Mouse (Mus musculus): ENCODE data around the gene B3glct.

The B3glct gene

DNA sequence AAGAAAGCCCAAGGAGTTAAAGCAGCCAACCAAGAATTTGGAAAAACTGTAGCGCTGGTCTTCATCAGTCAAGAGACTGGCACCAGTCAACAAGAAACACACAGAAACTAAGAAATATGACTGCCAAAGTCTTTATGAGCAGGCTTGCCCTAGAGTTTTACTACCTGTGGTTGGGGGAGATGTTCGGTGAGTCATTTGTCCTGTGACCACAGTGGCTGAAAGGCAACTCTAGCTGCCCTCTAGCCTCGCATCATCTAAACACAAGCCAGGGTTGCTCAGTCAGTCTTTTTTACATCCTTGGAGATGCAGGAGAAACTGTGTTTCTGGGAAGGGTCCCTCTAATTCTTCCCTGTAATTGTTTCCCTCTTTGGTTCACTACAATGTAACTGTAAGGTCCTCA, 834 bp upstream of the B3glct start:
- DNase-seq, result no peak

DNA sequence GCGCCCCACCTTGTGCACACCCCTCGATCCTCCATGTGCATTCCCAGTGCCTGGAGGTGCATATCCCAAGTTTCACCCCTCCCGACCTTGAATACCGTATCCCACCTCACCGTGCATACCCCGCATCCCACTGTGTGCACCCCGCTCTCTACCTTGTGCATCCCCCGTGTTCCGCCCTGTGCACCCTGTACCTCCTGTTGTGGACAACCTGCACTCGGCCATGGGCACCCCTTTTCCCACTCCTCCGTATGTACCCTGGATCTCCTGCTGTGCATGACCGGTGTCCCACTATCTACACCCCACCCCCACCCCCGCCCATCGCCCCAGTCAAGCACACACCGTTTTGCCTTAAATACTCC, 939 bp downstream of the B3glct start:
- DNase-seq, result no peak

DNA sequence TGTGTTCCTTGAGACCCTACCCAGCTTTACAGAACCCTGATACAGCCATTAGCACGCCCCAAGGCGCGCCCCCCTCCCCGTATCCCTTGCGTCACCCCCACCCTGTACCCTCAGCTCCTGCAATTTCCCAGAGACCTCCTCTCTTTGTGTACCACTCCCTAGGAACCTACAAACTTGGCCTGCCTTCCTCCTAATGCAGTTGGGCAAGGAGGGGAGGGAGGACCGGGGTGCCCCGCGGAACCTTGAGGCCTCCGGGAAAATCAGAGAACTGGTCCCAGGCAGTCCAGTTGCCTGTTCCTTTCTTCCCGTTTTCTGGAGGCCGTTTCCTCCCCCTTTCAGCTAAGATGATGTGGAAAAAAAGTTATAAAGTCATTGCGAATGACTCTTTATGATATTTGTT, 1.3 kb downstream of the B3glct start:
- peak; percentile 9 for DNase-seq

DNA sequence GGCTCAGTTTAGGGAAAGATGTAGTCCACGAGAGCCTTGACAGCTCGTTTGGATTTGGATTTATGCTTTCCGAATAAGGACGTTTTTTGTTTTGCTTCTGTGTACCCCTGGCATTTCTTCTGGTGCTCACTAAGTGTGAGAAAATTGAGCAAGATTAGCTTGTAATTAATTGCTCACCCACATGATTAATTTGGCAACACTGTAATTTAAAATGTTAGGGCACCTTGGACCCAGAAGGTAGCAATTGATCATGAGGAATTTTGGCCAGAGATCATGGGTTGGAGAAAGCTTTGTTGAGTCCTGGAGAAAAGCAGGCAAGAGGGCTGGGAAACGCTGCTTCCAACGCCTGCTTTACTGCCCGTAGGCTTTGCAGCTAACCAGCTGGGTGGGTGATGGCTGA, 1.9 kb downstream of the B3glct start:
- no peak for DNase-seq

DNA sequence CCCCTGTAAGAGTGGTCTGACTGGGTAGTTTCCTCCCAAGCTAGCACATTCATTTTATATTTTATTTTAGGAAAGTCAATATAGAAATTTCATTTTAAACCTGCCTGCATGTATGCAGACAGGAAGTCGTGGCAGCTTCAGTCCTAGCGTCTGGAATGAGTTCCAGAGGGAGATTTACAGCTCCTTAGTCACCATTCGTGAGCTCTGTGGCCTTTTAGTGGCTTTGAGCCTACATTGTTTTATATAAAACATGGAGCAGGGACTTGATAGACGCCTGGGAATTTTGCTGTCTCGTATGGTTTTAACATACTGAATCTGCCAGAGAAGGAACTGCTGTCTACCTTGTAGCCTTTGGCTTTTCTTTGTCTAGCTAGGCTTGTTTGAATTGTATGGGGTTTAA, 2.9 kb downstream of the B3glct start:
- DNase-seq, result no peak

DNA sequence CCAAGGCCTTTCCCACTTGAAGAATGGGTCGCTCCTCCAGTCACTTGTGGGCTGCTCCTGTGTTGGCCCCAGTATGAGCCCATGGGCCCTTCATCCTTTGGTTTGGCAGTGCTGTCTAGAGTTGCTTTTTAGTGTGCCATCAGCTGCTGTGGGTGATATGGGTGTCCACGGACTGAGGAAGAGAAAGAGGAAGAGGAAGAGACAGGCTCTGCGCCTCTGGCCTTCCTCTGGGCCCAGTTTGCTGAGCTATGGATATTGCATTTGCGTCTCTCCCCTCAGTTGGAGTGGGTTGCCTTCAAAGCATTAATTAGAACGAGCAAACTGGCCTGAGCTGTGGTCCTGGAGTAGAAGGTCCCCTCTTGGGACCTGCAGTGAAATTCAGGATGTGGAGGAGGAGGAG, 11.8 kb downstream of the B3glct start:
- no peak for DNase-seq

DNA sequence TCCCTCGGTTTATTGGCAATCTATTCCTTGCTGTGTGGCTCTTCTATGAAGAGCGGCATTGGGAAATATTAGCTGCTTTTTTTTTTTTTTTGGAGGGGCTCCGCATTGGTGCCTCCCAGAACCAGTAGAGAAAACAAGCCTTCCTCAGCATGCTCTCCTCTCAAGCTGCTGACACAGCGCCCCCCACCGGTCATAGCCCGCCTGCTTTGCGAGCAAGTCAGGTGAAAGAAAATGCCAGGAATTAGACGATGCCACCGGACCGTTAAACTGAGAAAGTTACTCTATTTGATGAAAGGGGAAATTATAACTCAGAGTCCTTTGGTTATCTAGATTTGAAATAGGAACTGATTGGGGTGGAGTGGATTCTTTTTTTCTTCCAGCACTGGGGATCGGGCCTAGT, 14.5 kb downstream of the B3glct start:
- DNase-seq, result no peak

DNA sequence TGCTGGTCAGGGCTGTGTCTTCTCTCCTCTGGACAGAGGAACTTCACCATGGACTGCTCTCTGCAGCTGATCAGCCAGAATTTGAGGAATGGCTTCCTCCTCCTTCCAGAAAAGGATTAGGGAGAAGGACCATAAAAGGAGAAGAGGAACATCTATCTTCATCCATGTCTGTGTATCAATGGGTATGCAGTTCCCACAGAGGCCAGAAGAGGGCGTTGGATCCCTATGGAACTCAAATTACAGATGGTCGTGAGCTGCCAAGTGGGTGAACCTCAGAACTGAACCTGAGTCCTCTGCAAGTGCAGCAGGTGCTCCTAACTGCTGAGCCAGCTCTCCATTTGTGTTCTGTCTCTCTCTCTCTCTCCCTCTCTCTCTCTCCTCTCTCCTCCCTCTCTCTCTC, 15.2 kb downstream of the B3glct start:
- no peak for DNase-seq

DNA sequence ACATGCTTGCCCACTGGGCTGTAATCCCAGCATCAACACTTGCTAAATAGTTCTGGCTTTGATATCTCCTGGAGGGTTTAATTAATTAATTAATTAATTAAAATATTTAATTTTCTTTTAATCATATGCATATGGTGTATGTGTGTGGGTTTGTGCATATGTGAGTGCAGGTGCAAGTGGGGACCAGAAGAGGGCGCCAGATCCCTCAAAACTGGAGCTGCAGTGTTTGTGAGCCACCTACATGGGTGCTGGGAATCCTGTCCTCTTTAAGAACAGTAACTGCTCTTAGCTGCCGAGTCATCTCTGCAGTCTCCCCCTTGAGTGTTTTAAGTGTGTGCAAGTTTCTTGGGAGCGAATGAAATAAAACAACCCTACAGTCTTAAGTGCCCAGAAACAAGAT, 15.9 kb downstream of the B3glct start:
- DNase-seq, result no peak

DNA sequence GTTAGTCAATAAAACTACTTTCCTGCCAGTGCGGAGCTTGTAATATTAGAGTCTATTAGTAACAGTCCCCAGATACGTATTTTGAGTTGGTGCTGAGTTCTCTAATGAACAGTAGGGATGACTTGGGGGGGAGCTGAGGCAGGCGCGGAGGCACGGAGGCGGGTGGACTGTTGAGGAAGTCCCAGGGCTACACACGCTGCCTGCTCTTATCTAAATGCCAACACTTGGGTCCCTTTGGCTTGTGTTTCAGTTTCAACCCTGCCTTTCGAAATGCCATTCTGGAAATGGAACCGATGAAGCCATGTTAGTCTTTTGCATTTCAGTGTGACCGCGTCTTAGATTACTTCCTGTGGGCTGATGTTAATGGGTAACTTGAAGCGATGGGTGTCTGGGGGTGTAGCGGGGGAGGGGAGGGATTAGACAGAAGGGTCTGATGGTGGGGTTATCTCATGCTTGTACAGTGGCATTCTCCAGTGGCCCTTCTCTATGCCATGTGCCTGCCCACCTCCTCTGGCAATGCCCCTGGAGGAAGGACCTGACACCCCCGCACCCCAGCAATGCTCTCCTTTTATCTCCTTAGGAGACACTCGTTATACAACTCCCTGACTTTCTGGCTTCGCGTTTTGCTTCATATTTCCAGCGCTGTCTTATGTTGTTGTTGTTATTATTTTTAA, 17.2 kb downstream of the B3glct start:
- no peak for DNase-seq

DNA sequence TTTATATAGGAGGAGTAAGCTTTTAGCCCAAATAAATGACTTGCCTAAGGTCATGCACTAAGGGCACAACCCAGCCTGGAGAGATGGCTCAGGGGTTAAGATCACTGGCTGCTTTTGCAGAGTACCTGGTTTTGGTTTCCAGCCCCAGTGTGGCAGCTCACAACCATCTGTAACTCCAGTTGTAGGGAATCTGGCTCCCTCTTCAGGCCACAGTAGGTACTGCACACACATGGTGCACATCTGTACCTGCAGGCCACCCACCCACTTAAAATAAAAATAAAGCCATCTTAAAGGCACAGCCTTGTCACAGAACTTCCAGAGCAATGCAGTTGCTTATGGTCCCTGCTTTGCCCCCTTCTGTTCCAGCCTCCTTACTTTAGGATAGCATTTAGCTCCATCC, 24.7 kb downstream of the B3glct start:
- no peak for DNase-seq

DNA sequence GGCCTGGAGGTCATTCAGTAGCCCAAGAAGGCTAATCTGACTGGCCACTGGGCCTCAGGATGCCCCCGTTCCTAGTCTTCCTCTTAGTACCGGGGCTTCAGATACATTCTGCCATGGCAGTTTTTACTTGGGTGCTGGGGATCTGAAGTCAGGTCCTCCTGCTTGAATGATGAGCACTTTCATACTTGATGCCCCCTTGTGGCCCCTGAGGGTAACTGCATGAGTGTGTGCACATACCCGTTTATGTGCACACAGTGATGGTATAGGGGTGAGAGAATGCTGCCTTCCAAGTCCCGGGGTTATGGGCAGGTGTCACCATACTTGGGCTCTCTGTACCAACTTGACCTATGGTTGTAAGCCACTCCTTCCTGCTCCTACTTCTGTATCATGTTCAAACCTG, 33.5 kb downstream of the B3glct start:
- no peak for DNase-seq

DNA sequence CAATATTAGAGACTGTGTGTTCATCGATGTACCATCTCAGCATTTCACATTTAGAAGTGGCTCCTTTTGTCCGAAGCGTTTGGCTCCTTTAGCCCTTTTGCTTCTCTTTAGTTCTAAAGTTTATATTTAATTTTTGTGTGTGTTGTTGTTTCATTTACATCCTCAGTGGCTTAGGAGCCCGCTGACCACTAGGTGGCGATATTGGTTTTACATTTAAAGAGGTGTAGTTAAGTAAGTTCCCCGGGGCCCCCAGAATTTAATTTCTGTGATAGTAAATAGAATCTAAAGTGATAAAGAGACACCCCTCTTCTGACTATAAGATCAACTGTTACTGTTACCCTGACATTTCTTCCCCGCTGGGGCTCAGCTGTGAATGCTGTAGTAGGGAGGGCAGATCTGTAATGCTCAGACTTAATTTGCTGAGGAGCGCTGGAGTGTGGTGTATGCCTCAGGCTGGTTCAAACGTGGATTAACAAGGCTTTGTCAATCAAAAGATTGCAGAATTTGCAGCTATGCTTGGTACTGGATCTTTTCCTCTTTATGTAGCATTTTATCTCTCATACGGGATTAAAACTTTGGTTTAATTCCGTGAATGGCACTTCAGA, 35.2 kb downstream of the B3glct start:
- DNase-seq, result peak; percentile 32

DNA sequence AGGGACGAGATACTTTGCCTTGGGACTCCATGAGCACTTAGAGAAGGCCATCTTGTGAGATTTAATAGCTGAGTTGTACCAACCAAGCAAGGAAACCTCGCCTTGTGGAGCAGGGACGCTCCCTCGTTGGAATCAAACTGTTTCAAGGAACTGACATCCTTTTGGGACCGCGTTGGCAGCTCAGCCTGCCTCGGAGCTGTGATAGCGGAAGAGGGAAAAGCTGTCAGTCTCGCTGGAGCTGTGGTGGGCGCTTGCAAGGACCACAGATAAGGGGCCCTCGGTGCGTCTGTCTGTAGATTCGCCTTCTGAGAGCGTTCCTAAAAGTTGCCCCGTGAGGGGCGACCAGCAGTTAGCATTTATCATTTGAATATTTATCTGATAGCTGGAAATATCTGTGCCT, 35.8 kb downstream of the B3glct start:
- DNase-seq, result no peak

DNA sequence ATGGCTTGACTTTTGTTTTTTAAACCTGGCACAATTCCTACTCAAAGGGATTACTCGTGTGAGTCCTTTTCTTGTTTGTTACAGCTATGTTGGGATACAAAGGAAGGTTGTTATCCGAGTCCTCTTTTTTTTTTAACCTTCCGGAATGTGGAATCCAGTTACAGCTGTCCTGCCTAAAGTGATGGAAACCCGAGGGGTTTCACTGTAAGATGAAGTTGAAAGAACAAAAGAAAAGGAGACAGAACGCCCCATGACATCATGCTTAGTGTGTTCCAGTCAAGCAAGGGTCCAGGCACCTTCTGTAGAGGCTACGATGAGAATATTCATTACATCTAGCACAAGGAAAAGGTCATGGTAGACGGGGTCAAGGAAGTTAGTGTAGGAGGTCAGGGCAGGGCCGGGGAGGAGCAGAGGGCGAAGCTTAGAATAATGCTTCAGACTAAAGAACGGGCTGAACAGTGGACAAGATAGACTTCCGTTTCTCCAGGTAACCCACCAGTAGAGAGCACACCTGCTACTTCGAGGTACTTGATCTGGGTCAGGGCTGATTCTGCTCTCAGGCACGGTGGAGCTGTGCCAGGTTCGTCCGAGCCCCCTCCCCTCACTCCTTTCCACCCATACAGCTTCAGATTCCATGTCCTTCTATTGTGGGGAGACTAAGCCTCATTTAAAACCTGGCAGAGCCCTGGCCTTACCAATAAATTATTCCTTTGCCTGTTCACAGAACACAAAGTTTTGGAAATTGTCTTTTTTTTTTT, 37.7 kb downstream of the B3glct start:
- DNase-seq, result no peak

DNA sequence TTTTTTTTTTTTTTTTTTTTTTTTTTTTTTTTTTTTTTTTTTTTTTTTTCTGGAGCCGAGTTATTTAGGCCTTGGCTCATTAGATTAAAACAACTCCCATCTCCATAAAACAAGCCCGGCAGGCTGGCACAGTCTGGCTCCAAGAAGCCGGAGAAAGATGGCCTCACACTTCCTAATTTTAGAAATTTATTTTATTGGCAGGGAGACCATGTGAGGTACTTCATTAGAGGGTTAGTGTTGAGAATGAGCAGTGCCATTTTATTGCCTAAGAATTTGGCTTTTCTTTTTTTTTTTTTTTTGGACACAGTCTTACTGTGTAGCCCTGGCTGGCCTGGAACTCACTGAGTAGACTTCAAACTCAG, 38.3 kb downstream of the B3glct start:
- DNase-seq, result no peak

DNA sequence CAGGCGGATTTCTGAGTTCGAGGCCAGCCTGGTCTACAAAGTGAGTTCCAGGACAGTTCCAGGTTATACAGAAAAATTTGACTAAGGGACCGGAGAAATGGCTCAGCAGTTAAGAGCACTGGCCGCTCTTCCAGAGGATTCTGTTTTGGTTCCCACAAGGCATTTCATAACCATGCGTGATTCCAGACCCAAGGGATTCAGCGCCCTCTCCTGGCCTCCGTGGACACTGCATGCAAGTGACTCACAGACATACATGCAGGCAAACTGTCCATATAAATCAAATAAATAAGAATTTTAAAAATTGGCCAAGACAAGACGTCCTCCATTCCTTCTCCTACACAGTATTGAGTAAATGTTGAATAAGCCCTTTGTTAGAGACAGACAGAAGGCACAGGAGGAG, 53.7 kb downstream of the B3glct start:
- DNase-seq, result no peak

DNA sequence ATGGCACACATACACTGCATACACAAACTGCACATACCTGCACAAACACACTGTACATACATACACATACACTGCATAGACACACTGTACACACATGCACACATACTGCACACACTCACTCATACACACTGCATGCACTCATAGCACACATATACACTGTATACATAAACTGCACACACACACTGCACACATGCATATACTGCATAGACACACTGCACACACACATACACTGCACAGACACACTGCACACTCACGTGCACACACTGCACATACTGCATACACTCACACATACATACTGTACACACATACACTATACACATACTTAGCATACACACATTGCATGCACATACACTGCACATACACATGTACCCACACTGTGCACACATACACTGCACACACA, 59.2 kb downstream of the B3glct start:
- no peak for DNase-seq

DNA sequence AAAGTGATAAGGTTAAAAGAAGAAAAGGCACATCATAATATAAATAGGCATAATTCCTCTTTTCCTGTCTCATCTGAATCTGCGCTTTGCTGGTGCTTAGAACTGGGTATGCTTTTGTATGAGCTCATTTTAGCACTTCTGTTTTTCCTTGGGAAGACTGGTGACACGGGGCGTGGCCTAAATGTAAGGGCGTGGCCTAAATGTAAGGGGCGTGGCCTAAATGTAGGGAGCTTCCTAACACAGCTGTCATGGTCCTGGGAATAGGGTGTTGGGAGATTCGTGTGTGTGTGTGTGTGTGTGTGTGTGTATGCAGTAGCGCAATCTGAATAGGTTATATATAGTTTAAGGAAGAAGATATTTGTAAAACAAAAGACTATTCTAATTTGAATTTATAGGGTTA, 62.1 kb downstream of the B3glct start:
- DNase-seq, result no peak

DNA sequence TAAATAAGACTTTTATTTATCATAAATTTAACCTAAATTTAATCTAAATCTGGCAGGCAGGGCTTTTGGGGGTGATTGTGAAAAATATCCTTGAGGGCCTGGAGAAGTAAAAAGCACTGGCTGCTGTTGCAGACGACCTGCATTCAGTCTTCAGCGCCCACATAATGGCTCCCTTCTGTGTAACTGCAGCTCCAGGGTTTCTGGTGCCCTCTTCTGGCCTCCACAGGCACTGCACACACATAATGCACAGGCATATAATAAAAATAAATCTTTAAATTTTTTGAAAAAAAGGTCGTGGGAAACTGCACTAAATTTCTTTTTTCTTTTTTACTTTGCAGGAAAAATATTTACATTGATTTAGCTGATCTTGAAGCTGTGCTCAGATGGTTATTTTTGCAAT, 62.7 kb downstream of the B3glct start:
- no peak for DNase-seq

DNA sequence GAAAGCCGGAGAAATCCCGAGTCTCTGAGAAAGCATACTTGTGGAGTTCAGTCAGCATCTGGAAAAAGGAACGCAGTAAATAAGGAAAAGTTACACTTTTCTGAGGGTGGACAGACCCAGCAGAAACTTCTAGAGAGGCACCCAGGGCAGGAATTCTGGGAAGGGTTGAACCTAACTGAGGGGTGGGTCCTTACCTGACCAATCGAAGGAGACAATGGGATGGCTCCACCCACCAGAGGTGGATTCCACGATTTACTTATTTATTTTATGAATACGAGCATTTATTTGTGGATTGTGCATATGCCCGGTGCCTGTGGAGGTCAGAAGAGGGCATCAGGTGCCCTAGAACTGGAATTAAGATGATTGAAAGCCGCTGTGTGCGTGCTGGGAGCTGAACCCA, 64.3 kb downstream of the B3glct start:
- no peak for DNase-seq

DNA sequence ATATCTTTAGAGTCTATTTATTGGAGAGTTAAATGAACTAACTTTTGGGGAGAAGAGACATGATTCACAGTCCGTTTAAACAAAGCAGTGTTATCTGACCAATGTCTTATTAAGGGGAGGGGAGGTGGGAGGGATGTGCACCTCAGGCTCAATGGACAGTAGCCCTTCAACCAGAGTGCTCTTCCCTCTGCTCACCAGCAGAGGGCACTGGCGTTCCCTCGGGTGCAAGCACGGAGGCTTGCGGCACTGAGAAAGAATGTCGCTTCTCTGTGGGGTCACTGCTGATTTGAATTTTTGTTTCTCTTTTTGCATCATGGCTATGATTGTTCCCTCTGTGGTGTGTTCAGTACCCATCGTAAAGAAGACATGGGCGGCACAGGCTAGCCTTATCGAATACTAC, 67.0 kb downstream of the B3glct start:
- no peak for DNase-seq

DNA sequence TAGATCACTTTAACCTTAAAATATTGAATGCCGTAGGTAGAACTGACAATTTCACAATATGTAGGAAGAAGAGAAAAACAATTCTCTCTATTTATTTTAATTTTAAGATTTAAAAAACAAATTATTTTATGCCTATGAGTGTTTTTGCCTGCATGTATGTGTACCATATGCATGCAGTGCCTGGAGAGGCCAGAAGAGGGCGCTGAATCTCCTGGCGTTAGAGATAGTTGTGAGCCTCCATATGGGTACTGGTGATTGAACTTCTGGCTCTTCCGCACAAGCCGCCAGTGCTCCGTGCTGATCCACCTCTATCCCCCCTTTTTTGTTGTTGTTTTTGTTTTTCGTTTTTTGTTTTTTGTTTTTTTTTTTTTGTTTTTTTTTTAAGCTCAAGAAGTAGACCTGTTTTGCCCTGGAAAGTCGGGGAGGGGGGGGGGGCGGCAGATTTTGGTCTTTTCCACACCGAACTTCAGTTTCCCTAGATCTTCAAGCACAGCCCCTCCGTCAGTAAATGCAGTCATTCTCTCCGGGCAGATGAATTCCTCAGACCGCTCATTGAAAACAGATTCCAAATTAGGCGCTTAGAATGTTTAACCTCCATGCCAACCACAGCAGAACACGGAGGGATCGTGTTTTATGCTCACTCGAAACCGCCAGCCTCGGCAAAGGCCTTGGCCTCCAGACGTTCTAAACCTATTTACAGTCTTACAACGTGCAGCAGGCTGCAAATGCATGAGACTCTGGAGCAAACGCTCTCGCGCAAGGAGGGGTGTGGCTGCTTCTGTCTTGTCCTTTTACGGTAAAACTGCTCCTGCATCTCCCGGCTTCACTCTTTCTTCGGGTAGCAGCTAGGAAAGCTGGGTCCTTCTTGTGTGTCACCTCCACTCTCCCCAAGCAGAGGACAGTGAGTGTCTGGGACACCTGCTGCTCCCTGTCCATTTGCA, 70.9 kb downstream of the B3glct start:
- DNase-seq, result no peak

DNA sequence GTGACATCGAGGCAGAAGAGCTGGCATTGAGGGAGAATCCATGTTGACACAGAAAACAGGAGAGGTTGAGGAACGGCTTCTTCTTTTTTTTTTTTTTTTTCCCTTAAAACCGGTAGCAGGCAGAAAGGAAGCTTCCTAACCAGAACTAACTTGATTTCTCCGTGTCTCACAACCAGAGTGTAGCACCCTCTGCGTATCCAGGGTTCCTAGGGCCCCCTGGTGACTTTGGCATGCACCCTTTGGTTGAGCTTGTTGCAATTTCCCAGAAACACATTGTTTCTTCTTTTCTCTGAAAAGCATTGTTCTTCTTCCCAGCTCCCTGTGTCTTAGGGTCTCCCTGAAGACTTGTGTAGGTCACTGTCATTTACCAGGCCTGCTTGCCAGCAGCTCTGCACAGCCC, 73.8 kb downstream of the B3glct start:
- DNase-seq, result no peak
